In the genomic region with DNA sequence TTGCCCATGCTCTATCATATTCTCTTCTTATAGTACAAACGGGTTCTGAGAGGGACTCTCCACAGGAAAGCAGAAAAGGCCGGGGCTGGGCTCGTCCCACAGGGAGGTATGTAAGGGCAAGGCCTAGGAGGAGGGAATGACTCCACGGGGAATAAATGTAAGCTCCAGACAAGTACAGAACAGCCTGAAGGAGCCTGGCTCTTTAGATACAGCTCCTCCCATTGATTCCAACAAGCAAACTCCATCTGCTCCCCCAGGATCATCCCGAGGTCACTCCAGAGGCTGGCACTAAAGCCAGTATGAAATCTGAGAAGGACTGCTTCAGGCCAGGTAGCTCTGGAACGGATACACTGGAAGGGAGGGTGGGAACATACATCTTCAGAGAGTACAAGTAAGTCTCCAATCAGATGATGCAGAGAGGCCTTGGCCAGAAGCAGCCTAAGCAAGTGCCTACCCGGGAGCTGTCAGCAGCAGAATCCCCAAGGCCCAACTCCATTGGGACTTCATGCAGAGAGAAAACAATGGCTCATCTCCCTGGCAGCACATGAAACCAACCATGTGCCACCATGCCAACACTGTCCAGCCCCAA, we compare ENCODE assay signal across 8 mouse cellular contexts. TPM values are rescaled to one million over a fixed set of nuclear protein-coding genes. Genes with fewer than 3 reads are reported as not detected.
DNase-seq lines count a peak whose midpoint lies in the region; ATAC-seq and TF ChIP-seq lines count a peak whose summit lies in the region.

No protein-coding gene starts in this region.

- no peak for ATAC-seq in lung, postnatal 0 days
- no peak for ATAC-seq in limb, embryonic 14.5 days (ENCODE audit: low FRiP score, low read depth)
- ATAC-seq in stomach, postnatal 0 days (ENCODE audit: low FRiP score, low TSS enrichment) = no peak

- intact Hi-C loops in left cerebral cortex, postnatal 25 days (cut with DNase I) = no loop called here

- no peak overlapping the region for H3K27ac ChIP-seq in lung, postnatal 0 days (ENCODE audit: low read length)
- no peak overlapping the region for H3K27ac ChIP-seq in limb, embryonic 14.5 days (replicated peaks; ENCODE audit: low read depth, low read length)
- peak overlapping the region; percentile 18; the same call in 1 of the 2 replicates for H3K27ac ChIP-seq in stomach, postnatal 0 days (replicated peaks)

- H3K4me1 ChIP-seq in lung, postnatal 0 days (ENCODE audit: insufficient read depth, low read depth, low read length) = peaks cover 27% of the 10 kb centered on the region; the same call in 1 of the 2 replicates
- peaks cover 18% of the 10 kb centered on the region for H3K4me1 ChIP-seq in limb, embryonic 14.5 days (ENCODE audit: control insufficient read depth, insufficient read depth, low read length)
- peaks cover 9% of the 10 kb centered on the region for H3K4me1 ChIP-seq in stomach, postnatal 0 days (replicated peaks; ENCODE audit: control insufficient read depth, insufficient read depth)

- TF ChIP-seq EP300 in lung, postnatal 0 days (IDR thresholded peaks at IDR 0.05) = no peak
- TF ChIP-seq EP300 in stomach, postnatal 0 days (optimal IDR thresholded peaks at IDR 0.05) = no peak

- DNase-seq in cerebellum, adult 11-12 months = peak; percentile 73
- DNase-seq in cerebellum, adult 11 months = no peak
- DNase-seq in lung, postnatal 0 days (ENCODE audit: low spot score) = no peak
- DNase-seq in lung, postnatal 25 days (ENCODE audit: low spot score) = no peak
- no peak for DNase-seq in limb, embryonic 14.5 days (ENCODE audit: low spot score)
- DNase-seq in stomach, postnatal 0 days (ENCODE audit: low spot score) = no peak
- no peak for DNase-seq in left cerebral cortex, postnatal 25 days (ENCODE audit: low spot score in 2 of 2)
- DNase-seq in ovary, postnatal 14 days (ENCODE audit: low spot score) = no peak

- no peaks in the 10 kb centered on the region for H3K36me3 ChIP-seq in lung, postnatal 0 days (ENCODE audit: insufficient read depth, low read length)
- H3K36me3 ChIP-seq in limb, embryonic 14.5 days (ENCODE audit: control insufficient read depth, insufficient read depth, low read length) = peaks cover 35% of the 10 kb centered on the region
- H3K36me3 ChIP-seq in stomach, postnatal 0 days (ENCODE audit: control insufficient read depth, insufficient read depth, low read length) = peaks cover 7% of the 10 kb centered on the region

- no peaks in the 10 kb centered on the region for H3K27me3 ChIP-seq in lung, postnatal 0 days (replicated peaks; ENCODE audit: insufficient read depth, low read length)
- no peaks in the 10 kb centered on the region for H3K27me3 ChIP-seq in limb, embryonic 14.5 days (ENCODE audit: control insufficient read depth, insufficient read depth, low read length)
- H3K27me3 ChIP-seq in stomach, postnatal 0 days (ENCODE audit: control insufficient read depth, insufficient read depth, low read length) = no peaks in the 10 kb centered on the region

- H3K9ac ChIP-seq in lung, postnatal 0 days (replicated peaks; ENCODE audit: low read depth) = no peak overlapping the region
- H3K9ac ChIP-seq in limb, embryonic 14.5 days (ENCODE audit: low read depth, low read length, severe bottlenecking) = no peak overlapping the region
- H3K9ac ChIP-seq in stomach, postnatal 0 days (ENCODE audit: low read length) = peak overlapping the region; percentile 38; the same call in 1 of the 2 replicates

- no peaks in the 10 kb centered on the region for H3K9me3 ChIP-seq in lung, postnatal 0 days (ENCODE audit: low read length)
- no peaks in the 10 kb centered on the region for H3K9me3 ChIP-seq in limb, embryonic 14.5 days (ENCODE audit: control insufficient read depth, low read length)
- no peaks in the 10 kb centered on the region for H3K9me3 ChIP-seq in stomach, postnatal 0 days (ENCODE audit: control insufficient read depth, low read length)

- WGBS in lung, postnatal 0 days = 59% methylated on average over 7 of the region's 7 CpGs
- WGBS in limb, embryonic 14.5 days = 54% methylated on average over 7 of the region's 7 CpGs
- 40% methylated on average over 7 of the region's 7 CpGs for WGBS in stomach, postnatal 0 days

- H3K4me3 ChIP-seq in lung, postnatal 0 days (ENCODE audit: low read depth, low read length) = no peak overlapping the region
- H3K4me3 ChIP-seq in limb, embryonic 14.5 days (replicated peaks; ENCODE audit: low read length) = no peak overlapping the region
- H3K4me3 ChIP-seq in stomach, postnatal 0 days (ENCODE audit: low read depth, low read length) = 0 out of 2 replicates have a peak overlapping the region, but pooled peaks have one; percentile 75

- TF ChIP-seq POLR2A in limb, embryonic 14.5 days (IDR thresholded peaks at IDR 0.05; ENCODE audit: borderline replicate concordance, extremely low read depth, insufficient read depth, insufficient read length) = no peak

- H3K4me2 ChIP-seq in lung, postnatal 0 days (replicated peaks; ENCODE audit: low read depth, low read length) = 0 out of 2 replicates have a peak overlapping the region, but pooled peaks have one; percentile 8
- peak overlapping the region; percentile 99; the same call in 1 of the 2 replicates for H3K4me2 ChIP-seq in limb, embryonic 14.5 days (replicated peaks; ENCODE audit: low read depth, low read length, severe bottlenecking)
- H3K4me2 ChIP-seq in stomach, postnatal 0 days (replicated peaks; ENCODE audit: low read depth) = peak overlapping the region; percentile 99; the same call in 1 of the 2 replicates

- TF ChIP-seq CTCF in lung, postnatal 0 days (IDR thresholded peaks at IDR 0.05) = no peak
- no peak for TF ChIP-seq CTCF in stomach, postnatal 0 days (IDR thresholded peaks at IDR 0.05; ENCODE audit: low read depth)

RNA-seq across cellular contexts. Expression of a gene that starts 2.0 kb away (rescaled TPM):
- 32.1 and 35.6 TPM in 2 replicates for polyA plus RNA-seq in lung, postnatal 0 days (2015; fragmentation: Nextera tagmentation; extraction: Ambion mirVana)
- 63.4 and 75.9 TPM in 2 replicates for polyA plus RNA-seq in limb, embryonic 14.5 days (2012; rRNA removed)
- polyA plus RNA-seq in limb, embryonic 14.5 days (2014; fragmentation: Nextera tagmentation; extraction: Ambion mirVana) = 38.8 and 40.4 TPM in 2 replicates
- polyA plus RNA-seq in stomach, postnatal 0 days (2015; fragmentation: Nextera tagmentation; extraction: Ambion mirVana) = 21.5 and 24.6 TPM in 2 replicates
- total RNA-seq in left cerebral cortex, postnatal 25 days (2021) = 100 to 1,000 TPM; 108 to 116 TPM

RNA-seq across cellular contexts. Expression of a gene that starts 16.8 kb away (rescaled TPM):
- polyA plus RNA-seq in lung, postnatal 0 days (2015; fragmentation: Nextera tagmentation; extraction: Ambion mirVana) = 3.2 and 3.5 TPM in 2 replicates
- polyA plus RNA-seq in limb, embryonic 14.5 days (2012; rRNA removed) = 4.1 and 5.7 TPM in 2 replicates
- 5.5 and 7.6 TPM in 2 replicates for polyA plus RNA-seq in limb, embryonic 14.5 days (2014; fragmentation: Nextera tagmentation; extraction: Ambion mirVana)
- polyA plus RNA-seq in stomach, postnatal 0 days (2015; fragmentation: Nextera tagmentation; extraction: Ambion mirVana) = 3.8 TPM in 2 replicates
- total RNA-seq in left cerebral cortex, postnatal 25 days (2021) = 1 to 10 TPM; 2.3 to 2.6 TPM

RNA-seq across cellular contexts. Expression of a gene that starts 20.9 kb away (rescaled TPM):
- 7.8 and 8.6 TPM in 2 replicates for polyA plus RNA-seq in lung, postnatal 0 days (2015; fragmentation: Nextera tagmentation; extraction: Ambion mirVana)
- polyA plus RNA-seq in limb, embryonic 14.5 days (2012; rRNA removed) = 18.4 and 23.2 TPM in 2 replicates
- 17.0 and 18.7 TPM in 2 replicates for polyA plus RNA-seq in limb, embryonic 14.5 days (2014; fragmentation: Nextera tagmentation; extraction: Ambion mirVana)
- polyA plus RNA-seq in stomach, postnatal 0 days (2015; fragmentation: Nextera tagmentation; extraction: Ambion mirVana) = 8.1 and 8.6 TPM in 2 replicates
- 10 to 100 TPM in 1 of 2 experiments, 1 to 10 TPM in 1; 9.6 to 10.5 TPM for total RNA-seq in left cerebral cortex, postnatal 25 days (2021)

RNA-seq across cellular contexts. Expression of a gene that starts 25.6 kb away (rescaled TPM):
- 346 TPM in 2 replicates for polyA plus RNA-seq in lung, postnatal 0 days (2015; fragmentation: Nextera tagmentation; extraction: Ambion mirVana)
- polyA plus RNA-seq in limb, embryonic 14.5 days (2012; rRNA removed) = 262 and 310 TPM in 2 replicates
- polyA plus RNA-seq in limb, embryonic 14.5 days (2014; fragmentation: Nextera tagmentation; extraction: Ambion mirVana) = 216 and 224 TPM in 2 replicates
- polyA plus RNA-seq in stomach, postnatal 0 days (2015; fragmentation: Nextera tagmentation; extraction: Ambion mirVana) = 242 and 249 TPM in 2 replicates
- 100 to 1,000 TPM; 460 to 484 TPM for total RNA-seq in left cerebral cortex, postnatal 25 days (2021)

RNA-seq across cellular contexts. Expression of a gene that starts 29.5 kb away (rescaled TPM):
- 7.2 and 7.7 TPM in 2 replicates for polyA plus RNA-seq in lung, postnatal 0 days (2015; fragmentation: Nextera tagmentation; extraction: Ambion mirVana)
- 95.4 and 149 TPM in 2 replicates for polyA plus RNA-seq in limb, embryonic 14.5 days (2012; rRNA removed)
- polyA plus RNA-seq in limb, embryonic 14.5 days (2014; fragmentation: Nextera tagmentation; extraction: Ambion mirVana) = 43.4 and 48.8 TPM in 2 replicates
- polyA plus RNA-seq in stomach, postnatal 0 days (2015; fragmentation: Nextera tagmentation; extraction: Ambion mirVana) = 11.9 and 12.1 TPM in 2 replicates
- total RNA-seq in left cerebral cortex, postnatal 25 days (2021) = 100 to 1,000 TPM; 107 to 116 TPM

Comparison
In these comparisons a context has a peak if more than half of its experiments do, and no peak if none do; other contexts are left out.
1. H3K4me2 ChIP-seq: peak in every context shown above with its lines; median percentile 99 in limb, embryonic 14.5 days; 99 in stomach, postnatal 0 days; 8 in lung, postnatal 0 days.